Mouse (Mus musculus) retina, postnatal 7 days (tissue): ENCODE data around the gene Creg2.
A peak's percentile ranks its signal among the peaks of the same experiment; 100 is the strongest.
"Not testable (repeated sequence)": the region's sequence is repeated elsewhere in the genome, so short reads cannot be mapped to it uniquely, and the experiment has no call there.

Experiments
- DNase-seq: peaks from one replicate; pipeline ENCODE4 v3.0.0-alpha.2; 2012; ENCODE audit warnings: low read depth, low spot score

The Creg2 gene

GRCm38 (mm10) chr1:39651241-39651548 is at the start of gene Creg2:
Gene Creg2, minus strand, starts transcription at chr1:39651474.
- no peak for DNase-seq

- no peak for DNase-seq
Measured at GRCm38 (mm10) chr1:39700599-39701273, 49.5 kb upstream of the Creg2 start.

- DNase-seq: no peak
Measured at GRCm38 (mm10) chr1:39698456-39698855, 47.2 kb upstream of the Creg2 start.

GRCm38 (mm10) chr1:39695198-39695597 is 43.9 kb upstream of the Creg2 start:
- no peak for DNase-seq

- DNase-seq: no peak
Measured at GRCm38 (mm10) chr1:39694756-39695155, 43.5 kb upstream of the Creg2 start.

GRCm38 (mm10) chr1:39691974-39692373 is 40.7 kb upstream of the Creg2 start:
- no peak for DNase-seq

GRCm38 (mm10) chr1:39691061-39691460 is 39.8 kb upstream of the Creg2 start:
- no peak for DNase-seq

- no peak for DNase-seq
Measured at GRCm38 (mm10) chr1:39688573-39688972, 37.3 kb upstream of the Creg2 start.

GRCm38 (mm10) chr1:39687279-39687678 is 36.0 kb upstream of the Creg2 start:
- DNase-seq: no peak

- DNase-seq: peak; percentile 36
Measured at GRCm38 (mm10) chr1:39685841-39686240, 34.6 kb upstream of the Creg2 start.

- DNase-seq: no peak
Measured at GRCm38 (mm10) chr1:39681638-39682037, 30.4 kb upstream of the Creg2 start.

GRCm38 (mm10) chr1:39680546-39680945 is 29.3 kb upstream of the Creg2 start:
- DNase-seq: no peak

GRCm38 (mm10) chr1:39678883-39679282 is 27.6 kb upstream of the Creg2 start:
- DNase-seq: no peak

GRCm38 (mm10) chr1:39676221-39676876 is 25.1 kb upstream of the Creg2 start:
- DNase-seq: no peak

- DNase-seq: no peak
Measured at GRCm38 (mm10) chr1:39672362-39673105, 21.3 kb upstream of the Creg2 start.

GRCm38 (mm10) chr1:39670211-39670935 is 19.1 kb upstream of the Creg2 start:
- no peak for DNase-seq

- DNase-seq: no peak
Measured at GRCm38 (mm10) chr1:39666751-39667252, 15.5 kb upstream of the Creg2 start.

- no peak for DNase-seq
Measured at GRCm38 (mm10) chr1:39664039-39664625, 12.9 kb upstream of the Creg2 start.

GRCm38 (mm10) chr1:39663050-39663449 is 11.8 kb upstream of the Creg2 start:
- no peak for DNase-seq

GRCm38 (mm10) chr1:39656976-39657529 is 5.8 kb upstream of the Creg2 start:
- no peak for DNase-seq

- not testable (repeated sequence) for DNase-seq
Measured at GRCm38 (mm10) chr1:39654901-39655300, 3.6 kb upstream of the Creg2 start.
